Mouse (Mus musculus) CH12.LX (cell line): ENCODE data around the gene Sh2b1. TPM values are rescaled to one million over a fixed set of nuclear protein-coding genes. Genes with fewer than 3 reads are reported as not detected.

Experiments used
- DNase-seq: peaks from one replicate; pipeline ENCODE4 v3.0.0-alpha.2; 2013; ENCODE audit errors: extremely low read depth
- H3K27ac ChIP-seq: 2 replicates; pipeline ENCODE4 v1.5.1; 2012; ENCODE audit warnings: low read depth, mild to moderate bottlenecking, control low read depth, moderate library complexity; ENCODE audit not compliant: insufficient read depth
- H3K27me3 ChIP-seq: replicated peaks from 2 replicates; pipeline ENCODE3; 2012; ENCODE audit warnings: inconsistent platforms
- H3K36me3 ChIP-seq, 2 experiments: replicated peaks in 1 of 2; 2 replicates each; pipeline versions ENCODE3 to v1.6.1; 2012; ENCODE audit warnings: inconsistent platforms in 1 of 2, low read length in 1 of 2, mild to moderate bottlenecking in 1 of 2, mixed read lengths in 1 of 2, moderate library complexity in 1 of 2; ENCODE audit not compliant: control insufficient read depth in 1 of 2, insufficient read depth in 1 of 2
- H3K4me1 ChIP-seq, 2 experiments: 2 replicates each; pipeline ENCODE4 v1.6.1; 2012; ENCODE audit warnings: inconsistent platforms in 1 of 2, moderate library complexity in 1 of 2; ENCODE audit not compliant: insufficient read depth in 2 of 2, control insufficient read depth in 1 of 2
- H3K4me2 ChIP-seq: 2 replicates; pipeline ENCODE4 v1.6.1; 2012; ENCODE audit warnings: low read depth, mild to moderate bottlenecking, control low read depth; ENCODE audit not compliant: poor library complexity, insufficient read depth, severe bottlenecking
- H3K4me3 ChIP-seq, 3 experiments: fragments of 150-350 bp in 1 of 3; sonication (generic) in 1 of 3; replicated peaks in 1 of 3; 2 replicates each; pipeline versions ENCODE3 to v1.5.1; 2011 to 2012; ENCODE audit warnings: low read depth in 2 of 3, low read length in 2 of 3, mild to moderate bottlenecking in 2 of 3, moderate library complexity in 2 of 3, control low read depth in 1 of 3, improper control_type of control experiment in 1 of 3, inconsistent platforms in 1 of 3, mixed read lengths in 1 of 3; ENCODE audit not compliant: poor library complexity in 1 of 3
- H3K79me2 ChIP-seq: replicated peaks from 2 replicates; pipeline ENCODE4 v1.6.1; 2012; ENCODE audit warnings: mild to moderate bottlenecking, moderate library complexity; ENCODE audit not compliant: control insufficient read depth, poor library complexity, insufficient read depth, severe bottlenecking; ENCODE audit errors: extremely low read depth
- H3K9ac ChIP-seq: 2 replicates; pipeline ENCODE4 v1.6.1; 2012; ENCODE audit warnings: low read depth, mild to moderate bottlenecking, control low read depth, moderate library complexity; ENCODE audit not compliant: insufficient read depth
- H3K9me3 ChIP-seq: replicated peaks from 2 replicates; pipeline ENCODE3; 2012; ENCODE audit warnings: low read length, inconsistent platforms, mixed read lengths
- BHLHE40 ChIP-seq: IDR thresholded peaks from 2 replicates; pipeline ENCODE4 v1.6.1; 2011; ENCODE audit warnings: mild to moderate bottlenecking, low read depth, low read length, improper control_type of control experiment
- CHD1 ChIP-seq: IDR thresholded peaks from 2 replicates; pipeline ENCODE4 v1.6.1; 2012; ENCODE audit warnings: low read depth, low read length, improper control_type of control experiment, inconsistent platforms
- CHD2 ChIP-seq: IDR thresholded peaks from 2 replicates; pipeline ENCODE4 v1.6.1; 2011; ENCODE audit warnings: low read length, improper control_type of control experiment
- CTCF ChIP-seq, 2 experiments: IDR thresholded peaks in 1 of 2; conservative IDR thresholded peaks in 1 of 2; 2 replicates each; pipeline ENCODE4 v1.5.1; 2011 to 2012; ENCODE audit warnings: low read depth in 2 of 2, low read length in 2 of 2, improper control_type of control experiment in 1 of 2, inconsistent platforms in 1 of 2, mild to moderate bottlenecking in 1 of 2, moderate library complexity in 1 of 2
- E2F4 ChIP-seq: IDR thresholded peaks from 2 replicates; pipeline ENCODE4 v1.6.1; 2011; ENCODE audit warnings: low read depth, low read length, improper control_type of control experiment; ENCODE audit not compliant: insufficient replicate concordance
- ELF1 ChIP-seq: IDR thresholded peaks from 2 replicates; pipeline ENCODE4 v1.6.1; 2014; ENCODE audit warnings: low read depth, mild to moderate bottlenecking, inconsistent platforms, low read length, improper control_type of control experiment
- EP300 ChIP-seq: IDR thresholded peaks from 2 replicates; pipeline ENCODE4 v1.6.1; 2011; ENCODE audit warnings: low read length, improper control_type of control experiment
- ETS1 ChIP-seq: conservative IDR thresholded peaks from 2 replicates; pipeline ENCODE4 v1.6.1; 2012; ENCODE audit warnings: low read depth, mild to moderate bottlenecking, inconsistent platforms, low read length, improper control_type of control experiment, moderate library complexity
- GABPA ChIP-seq: IDR thresholded peaks from 2 replicates; pipeline ENCODE4 v1.6.1; 2012; ENCODE audit warnings: low read depth, low read length, improper control_type of control experiment, inconsistent platforms; ENCODE audit not compliant: insufficient replicate concordance
- HCFC1 ChIP-seq: IDR thresholded peaks from 2 replicates; pipeline ENCODE4 v1.6.1; 2012; ENCODE audit warnings: low read depth, mild to moderate bottlenecking, inconsistent platforms, low read length, improper control_type of control experiment
- IRF4 ChIP-seq: IDR thresholded peaks from 2 replicates; pipeline ENCODE4 v1.6.1; 2014; ENCODE audit warnings: low read depth, mild to moderate bottlenecking, inconsistent platforms, low read length, improper control_type of control experiment
- JUN ChIP-seq: IDR thresholded peaks from 2 replicates; pipeline ENCODE4 v1.6.1; 2011; ENCODE audit warnings: low read depth, mild to moderate bottlenecking, low read length, improper control_type of control experiment, moderate library complexity; ENCODE audit not compliant: insufficient read depth
- JUND ChIP-seq: conservative IDR thresholded peaks from 2 replicates; pipeline ENCODE4 v1.6.1; 2011; ENCODE audit warnings: low read depth, low read length, improper control_type of control experiment
- KAT2A ChIP-seq: IDR thresholded peaks from 2 replicates; pipeline ENCODE4 v1.6.1; 2012; ENCODE audit warnings: low read length, improper control_type of control experiment, inconsistent platforms; ENCODE audit not compliant: insufficient replicate concordance
- MAFK ChIP-seq: IDR thresholded peaks from 2 replicates; pipeline ENCODE4 v1.6.1; 2011; ENCODE audit warnings: low read length, improper control_type of control experiment; ENCODE audit not compliant: insufficient replicate concordance
- MAX ChIP-seq: IDR thresholded peaks from 2 replicates; pipeline ENCODE4 v1.6.1; 2011; ENCODE audit warnings: low read length, improper control_type of control experiment
- MAZ ChIP-seq: IDR thresholded peaks from 2 replicates; pipeline ENCODE4 v1.6.1; 2012; ENCODE audit warnings: low read depth, mild to moderate bottlenecking, inconsistent platforms, low read length, improper control_type of control experiment, moderate library complexity
- MEF2A ChIP-seq: IDR thresholded peaks from 2 replicates; pipeline ENCODE4 v1.6.1; 2014; ENCODE audit warnings: low read depth, mild to moderate bottlenecking, inconsistent platforms, low read length, improper control_type of control experiment, borderline replicate concordance
- MXI1 ChIP-seq: IDR thresholded peaks from 2 replicates; pipeline ENCODE4 v1.6.1; 2011; ENCODE audit warnings: mild to moderate bottlenecking, low read depth, low read length, improper control_type of control experiment
- MYC ChIP-seq: IDR thresholded peaks from 2 replicates; pipeline ENCODE4 v1.6.1; 2011; ENCODE audit warnings: low read depth, mild to moderate bottlenecking, improper control_type of control experiment, low read length
- NELFE ChIP-seq: IDR thresholded peaks from 2 replicates; pipeline ENCODE4 v1.6.1; 2011; ENCODE audit warnings: low read depth, low read length, improper control_type of control experiment
- NRF1 ChIP-seq: IDR thresholded peaks from 2 replicates; pipeline ENCODE4 v1.6.1; 2014; ENCODE audit warnings: low read depth, mild to moderate bottlenecking, inconsistent platforms, low read length, improper control_type of control experiment, moderate library complexity
- PAX5 ChIP-seq: IDR thresholded peaks from 2 replicates; pipeline ENCODE4 v1.6.1; 2012; ENCODE audit warnings: low read length, inconsistent platforms, mixed read lengths
- POLR2A ChIP-seq: IDR thresholded peaks from 2 replicates; pipeline ENCODE4 v1.6.1; 2011; ENCODE audit warnings: low read depth, mild to moderate bottlenecking, improper control_type of control experiment, low read length
- POLR2AphosphoS2 ChIP-seq: IDR thresholded peaks from 2 replicates; pipeline ENCODE4 v1.6.1; 2011; ENCODE audit warnings: low read depth, low read length, improper control_type of control experiment
- RAD21 ChIP-seq: IDR thresholded peaks from 2 replicates; pipeline ENCODE4 v1.6.1; 2011; ENCODE audit warnings: low read depth, mild to moderate bottlenecking, low read length, improper control_type of control experiment, moderate library complexity
- RCOR1 ChIP-seq: conservative IDR thresholded peaks from 2 replicates; pipeline ENCODE4 v1.6.1; 2012; ENCODE audit warnings: low read depth, mild to moderate bottlenecking, inconsistent platforms, low read length, improper control_type of control experiment
- SIN3A ChIP-seq: IDR thresholded peaks from 2 replicates; pipeline ENCODE4 v1.6.1; 2012; ENCODE audit warnings: low read length, improper control_type of control experiment, inconsistent platforms
- SMC3 ChIP-seq: IDR thresholded peaks from 2 replicates; pipeline ENCODE4 v1.6.1; 2011; ENCODE audit warnings: low read depth, low read length, improper control_type of control experiment
- TBP ChIP-seq: conservative IDR thresholded peaks from 2 replicates; pipeline ENCODE4 v1.6.1; 2011; ENCODE audit warnings: low read depth, low read length, improper control_type of control experiment
- TCF12 ChIP-seq: IDR thresholded peaks from 2 replicates; pipeline ENCODE4 v1.6.1; 2014; ENCODE audit warnings: low read depth, mild to moderate bottlenecking, inconsistent platforms, low read length, improper control_type of control experiment
- UBTF ChIP-seq: IDR thresholded peaks from 2 replicates; pipeline ENCODE4 v1.6.1; 2012; ENCODE audit warnings: low read depth, mild to moderate bottlenecking, inconsistent platforms, low read length, improper control_type of control experiment, moderate library complexity
- USF1 ChIP-seq: IDR thresholded peaks from 2 replicates; pipeline ENCODE4 v1.6.1; 2014; ENCODE audit warnings: low read depth, mild to moderate bottlenecking, inconsistent platforms, low read length, improper control_type of control experiment
- USF2 ChIP-seq: conservative IDR thresholded peaks from 2 replicates; pipeline ENCODE4 v1.6.1; 2011; ENCODE audit warnings: low read depth, low read length, improper control_type of control experiment
- ZC3H11A ChIP-seq: IDR thresholded peaks from 2 replicates; pipeline ENCODE4 v1.6.1; 2012; ENCODE audit warnings: low read depth, mild to moderate bottlenecking, inconsistent platforms, low read length, improper control_type of control experiment
- ZKSCAN1 ChIP-seq: IDR thresholded peaks from 2 replicates; pipeline ENCODE4 v1.6.1; 2012; ENCODE audit warnings: low read depth, inconsistent platforms, low read length, improper control_type of control experiment, borderline replicate concordance
- ZMIZ1 ChIP-seq: IDR thresholded peaks from 2 replicates; pipeline ENCODE4 v1.6.1; 2012; ENCODE audit warnings: low read depth, mild to moderate bottlenecking, inconsistent platforms, low read length, improper control_type of control experiment
- ZNF384 ChIP-seq: IDR thresholded peaks from 2 replicates; pipeline ENCODE4 v1.6.1; 2012; ENCODE audit warnings: low read depth, low read length, improper control_type of control experiment, inconsistent platforms
- dilution Hi-C: fragments of 300-500 bp; cut with MboI; formaldehyde crosslinking; loops from 2 replicates; pipeline ENCODE4 v1.14.3; 2020; ENCODE audit warnings: low sequenced_read_pairs; ENCODE audit not compliant: extremely low pct_unique_long_range_greater_than_20kb, extremely low pct_ligation_motif_present
- in situ Hi-C: fragments of 300-500 bp; cut with MboI; formaldehyde crosslinking; loops from 3 replicates; pipeline ENCODE4 v1.14.3; 2019; ENCODE audit warnings: low sequenced_read_pairs, low pct_ligation_motif_present, low pct_unique_long_range_greater_than_20kb, mixed read lengths
- polyA plus RNA-seq: library from polyadenylated mRNA; unstranded; fragments of >175 nt; gene quantifications from 2 replicates; pipeline ENCODE4 v1.2.1, GENCODE M21; 2012; ENCODE audit warnings: low read depth; ENCODE audit not compliant: insufficient read length
- total RNA-seq, 2 experiments: library from RNA; depleted of rRNA; stranded (reverse); fragments of 300-350 nt in 1 of 2; fragments of >200 nt in 1 of 2; gene quantifications; 2 replicates each; pipeline ENCODE4 v1.2.3; 2012 to 2014

Gene Sh2b1
- total RNA-seq (2012; rRNA removed) (11.8 and 13.4 TPM in 2 replicates), total RNA-seq (2014; rRNA removed) (5.2 and 5.5 TPM in 2 replicates), polyA plus RNA-seq (31.3 and 34.1 TPM in 2 replicates)

DNA sequence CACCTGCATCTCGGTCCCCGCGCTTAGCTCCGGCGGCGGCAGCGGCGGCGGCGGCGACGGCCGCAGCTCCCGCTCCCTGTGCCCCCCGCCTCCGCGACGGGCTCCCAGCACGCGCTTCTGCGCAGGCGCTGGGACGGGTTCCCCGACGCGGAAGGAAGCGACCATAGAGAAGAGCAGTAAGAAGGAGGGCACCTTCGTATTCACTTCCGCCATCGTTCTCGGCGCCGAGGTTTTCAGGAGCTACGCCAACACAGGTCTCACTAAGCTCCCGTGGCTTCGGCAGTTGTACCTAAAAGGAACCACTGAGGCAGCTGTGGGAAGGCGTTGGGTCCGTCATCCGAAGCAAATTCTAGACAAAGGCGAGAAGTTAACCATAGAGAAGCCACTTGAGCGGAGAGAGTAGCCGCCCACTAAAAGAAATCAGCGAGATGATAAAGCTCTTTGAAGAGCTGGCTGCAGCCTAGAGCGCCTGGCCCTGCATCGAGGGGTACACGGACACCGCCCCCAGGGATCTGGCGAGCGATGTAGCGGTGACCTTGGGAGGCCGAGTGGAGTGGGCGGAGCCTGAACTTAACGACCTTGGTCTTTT lies at the start of gene Sh2b1:
Sh2b1 (minus strand) TSS at position 432 of the 589 bp plus-strand sequence.
- DNase-seq = peak; percentile 94
- in situ Hi-C loops (loop anchor here (5.0 kb wide), 1 partner anchor 78 kb away; the partner anchor contains the start of gene Nfatc2ip), dilution Hi-C loops (no loop called here)
- Histone ChIP-seq H3K4me1 (peaks cover 10 to 45% of the 10 kb centered on the region in 2 experiments), H3K4me3 (peak within 1 kb of the TSS; percentile 64 to 81 (median 70)), H3K27ac (peak within 1 kb of the TSS; percentile 90), H3K4me2 (peak within 1 kb of the TSS; percentile 41), H3K27me3 (no peaks in the 10 kb centered on the region), H3K79me2 (peaks cover 13% of the 10 kb centered on the region), H3K9me3 (no peaks in the 10 kb centered on the region), H3K9ac (peak within 1 kb of the TSS; percentile 98), H3K36me3 (peaks cover 19 to 24% of the 10 kb centered on the region in 2 experiments)
- TF ChIP-seq CHD2 = no peak
- no peak for TF ChIP-seq KAT2A
- TF ChIP-seq NELFE = peak; percentile 80
- no peak for TF ChIP-seq UBTF
- no peak for TF ChIP-seq JUND
- TF ChIP-seq MXI1 = peak; percentile 18; the same call in 1 of the 2 replicates
- peak; percentile 70 for TF ChIP-seq POLR2AphosphoS2
- peak; percentile 67 for TF ChIP-seq GABPA
- TF ChIP-seq HCFC1 = peak; percentile 84
- no peak for TF ChIP-seq RAD21
- TF ChIP-seq ELF1 = peak; percentile 89
- TF ChIP-seq PAX5 = no peak
- no peak; the same call in 1 of the 2 replicates for TF ChIP-seq ETS1
- TF ChIP-seq ZC3H11A = no peak
- TF ChIP-seq EP300 = no peak
- TF ChIP-seq MAZ = peak; percentile 77; the same call in 1 of the 2 replicates
- TF ChIP-seq ZNF384 = no peak
- peak in 1 of 2 experiments; percentile 63; a peak in 2 of 4 replicates for TF ChIP-seq CTCF (conservative IDR thresholded peaks at IDR 0.05 in 1 of 2, IDR thresholded peaks at IDR 0.05 in 1 of 2; ENCODE audit: low read depth in 2 of 2, low read length in 2 of 2)
- peak; percentile 63; the same call in 1 of the 2 replicates for TF ChIP-seq TBP
- no peak for TF ChIP-seq SMC3
- peak; percentile 26; the same call in 1 of the 2 replicates for TF ChIP-seq IRF4
- TF ChIP-seq RCOR1 = peak; percentile 44; the same call in 1 of the 2 replicates
- no peak for TF ChIP-seq USF2
- TF ChIP-seq SIN3A = peak; percentile 78
- peak; percentile 81 for TF ChIP-seq POLR2A
- peak; percentile 68; the same call in 1 of the 2 replicates for TF ChIP-seq TCF12
- TF ChIP-seq NRF1 = peak; percentile 92
- 0 out of 2 replicates have a peak, but pooled peaks have one; percentile 32 for TF ChIP-seq MEF2A
- no peak for TF ChIP-seq CHD1
- TF ChIP-seq ZKSCAN1 = no peak
- no peak for TF ChIP-seq MYC
- TF ChIP-seq MAX = no peak
- TF ChIP-seq ZMIZ1 = peak; percentile 85
- TF ChIP-seq E2F4 = no peak
- TF ChIP-seq MAFK = no peak
- TF ChIP-seq BHLHE40 = no peak
- no peak for TF ChIP-seq USF1
- TF ChIP-seq JUN = no peak
